9 mouse cellular contexts compared by ENCODE assay signal in genomic region chr6:126938853-126939486, GRCm38 (mm10). TPM values are rescaled to one million over a fixed set of nuclear protein-coding genes. Genes with fewer than 3 reads are reported as not detected.
DNase-seq lines count a peak whose midpoint lies in the region; ATAC-seq and TF ChIP-seq lines count a peak whose summit lies in the region.
"Had no signal": no experiment of that assay in that cellular context is flagged by ENCODE, and none has a peak within 500 bp of the region (broad histone marks: within the 10 kb centered on the region; RNA-seq: fewer than 3 reads in every experiment).

No protein-coding gene starts in this region.

- no peaks in the 10 kb centered on the region for H3K9me3 ChIP-seq in heart, postnatal 0 days (replicated peaks; ENCODE audit: control insufficient read depth, low read length)
- no peaks in the 10 kb centered on the region for H3K9me3 ChIP-seq in hindbrain, embryonic 10.5 days
- H3K9me3 ChIP-seq in midbrain, embryonic 13.5 days, result no peaks in the 10 kb centered on the region

- H3K27ac ChIP-seq in heart, postnatal 0 days (ENCODE audit: low read depth), result peak overlapping the region; percentile 10; the same call in 1 of the 2 replicates
- H3K27ac ChIP-seq in hindbrain, embryonic 10.5 days, result peak overlapping the region; percentile 92
- no peak overlapping the region for H3K27ac ChIP-seq in midbrain, embryonic 13.5 days

- peak overlapping the region; percentile 71 for H3K4me3 ChIP-seq in heart, postnatal 0 days (ENCODE audit: low read depth, low read length)
- peak overlapping the region; percentile 93 for H3K4me3 ChIP-seq in hindbrain, embryonic 10.5 days
- H3K4me3 ChIP-seq in midbrain, embryonic 13.5 days (replicated peaks), result peak overlapping the region; percentile 73

- intact Hi-C loops in heart, postnatal 10 days (cut with DNase I), result loop anchor here (5.0 kb wide), 2 partner anchors 92 to 513 kb away; partner anchors contain the start of gene Ndufa9

- peaks cover 20% of the 10 kb centered on the region for H3K4me1 ChIP-seq in heart, postnatal 0 days (ENCODE audit: control insufficient read depth, insufficient read depth)
- peaks cover 34% of the 10 kb centered on the region for H3K4me1 ChIP-seq in hindbrain, embryonic 10.5 days (replicated peaks)
- peaks cover 26% of the 10 kb centered on the region for H3K4me1 ChIP-seq in midbrain, embryonic 13.5 days (replicated peaks)

- TF ChIP-seq EP300 in heart, postnatal 0 days (IDR thresholded peaks at IDR 0.05; ENCODE audit: low read depth), result no peak

- DNase-seq in heart, postnatal 0 days (ENCODE audit: low spot score), result no peak
- DNase-seq in heart, postnatal 10 days, result no peak
- peak; percentile 28 for DNase-seq in R1 (ENCODE audit: low read depth, low spot score)
- DNase-seq in hindbrain, embryonic 10.5 days (ENCODE audit: low spot score), result no peak
- no peak for DNase-seq in layer of hippocampus, adult 8-10 months (ENCODE audit: low spot score in 2 of 2)
- DNase-seq in adrenal gland, postnatal 4 days (ENCODE audit: low spot score in 2 of 2), result no peak
- no peak for DNase-seq in cerebellum, postnatal 4 days (ENCODE audit: low spot score in 2 of 2)

- under 1% methylated on average over 31 of the region's 31 CpGs for WGBS in heart, postnatal 0 days
- WGBS in hindbrain, embryonic 10.5 days, result under 1% methylated on average over 31 of the region's 31 CpGs
- under 1% methylated on average over 31 of the region's 31 CpGs for WGBS in midbrain, embryonic 13.5 days

- peak overlapping the region; percentile 87 for H3K4me2 ChIP-seq in heart, postnatal 0 days (ENCODE audit: low read depth, low read length)
- peak overlapping the region; percentile 96 for H3K4me2 ChIP-seq in midbrain, embryonic 13.5 days (replicated peaks)

- no peak for TF ChIP-seq CTCF in heart, postnatal 0 days (IDR thresholded peaks at IDR 0.05; ENCODE audit: low read depth)

- no peaks in the 10 kb centered on the region for H3K27me3 ChIP-seq in heart, postnatal 0 days (ENCODE audit: control insufficient read depth, insufficient read depth, low read length)
- no peaks in the 10 kb centered on the region for H3K27me3 ChIP-seq in hindbrain, embryonic 10.5 days (ENCODE audit: insufficient read depth, poor library complexity, severe bottlenecking)
- H3K27me3 ChIP-seq in midbrain, embryonic 13.5 days, result no peaks in the 10 kb centered on the region

- peaks cover 29% of the 10 kb centered on the region for H3K36me3 ChIP-seq in heart, postnatal 0 days (replicated peaks; ENCODE audit: control insufficient read depth, insufficient read depth, low read length)
- H3K36me3 ChIP-seq in hindbrain, embryonic 10.5 days, result peaks cover 23% of the 10 kb centered on the region
- peaks cover 15% of the 10 kb centered on the region for H3K36me3 ChIP-seq in midbrain, embryonic 13.5 days

- H3K9ac ChIP-seq in heart, postnatal 0 days (replicated peaks; ENCODE audit: low read depth, low read length), result peak overlapping the region; percentile 71
- peak overlapping the region; percentile 68 for H3K9ac ChIP-seq in midbrain, embryonic 13.5 days (replicated peaks)

- ATAC-seq in heart, postnatal 0 days (ENCODE audit: insufficient read depth, low read depth), result peak; percentile 13
- ATAC-seq in midbrain, embryonic 13.5 days, result no peak

RNA-seq across cellular contexts. Expression of gene Rad51ap1, which starts 0.4 kb away (rescaled TPM):
- 12.9 and 14.9 TPM in 2 replicates for total RNA-seq in heart, postnatal 0 days (2014; rRNA removed; ENCODE audit: low replicate concordance)
- polyA plus RNA-seq in heart, postnatal 0 days (2015; fragmentation: Nextera tagmentation; extraction: Ambion mirVana), result 9.4 and 9.5 TPM in 2 replicates
- 10 to 100 TPM in 1 of 2 experiments, 1 to 10 TPM in 1; 8.6 to 10.0 TPM for total RNA-seq in heart, postnatal 10 days (2021)
- polyA plus RNA-seq in hindbrain, embryonic 10.5 days (2016; fragmentation: Nextera tagmentation; extraction: Ambion mirVana), result 70.6 and 72.8 TPM in 2 replicates
- 25.8 and 30.0 TPM in 2 replicates for polyA plus RNA-seq in midbrain, embryonic 13.5 days (2015; fragmentation: Nextera tagmentation; extraction: Ambion mirVana)
- 1 to 10 TPM; 1.4 to 3.9 (median 2.7) TPM for total RNA-seq in layer of hippocampus, adult 8-10 months (2022)
- total RNA-seq in adrenal gland, postnatal 4 days (2021), result 10 to 100 TPM; 18.5 to 19.7 TPM

RNA-seq across cellular contexts. Expression of gene D6Wsu163e, which starts 0.8 kb away (rescaled TPM):
- 3.8 and 5.3 TPM in 2 replicates for total RNA-seq in heart, postnatal 0 days (2014; rRNA removed; ENCODE audit: low replicate concordance)
- 10.7 and 11.9 TPM in 2 replicates for polyA plus RNA-seq in heart, postnatal 0 days (2015; fragmentation: Nextera tagmentation; extraction: Ambion mirVana)
- 10 to 100 TPM; 12.9 to 14.7 TPM for total RNA-seq in heart, postnatal 10 days (2021)
- 15.1 and 17.2 TPM in 2 replicates for polyA plus RNA-seq in hindbrain, embryonic 10.5 days (2016; fragmentation: Nextera tagmentation; extraction: Ambion mirVana)
- 30.5 and 31.0 TPM in 2 replicates for polyA plus RNA-seq in midbrain, embryonic 13.5 days (2015; fragmentation: Nextera tagmentation; extraction: Ambion mirVana)
- 10 to 100 TPM; 43.4 to 49.3 (median 46.7) TPM for total RNA-seq in layer of hippocampus, adult 8-10 months (2022)
- 10 to 100 TPM; 20.6 to 23.3 TPM for total RNA-seq in adrenal gland, postnatal 4 days (2021)

RNA-seq across cellular contexts. Expression of gene Dyrk4, which starts 17.3 kb away (rescaled TPM):
- not detected in 2 replicates for total RNA-seq in heart, postnatal 0 days (2014; rRNA removed; ENCODE audit: low replicate concordance)
- 0.05 and 0.15 TPM in 2 replicates for polyA plus RNA-seq in heart, postnatal 0 days (2015; fragmentation: Nextera tagmentation; extraction: Ambion mirVana)
- total RNA-seq in heart, postnatal 10 days (2021), result not detected
- 0.10 TPM in 1 of 2 replicates, not detected in the other for polyA plus RNA-seq in hindbrain, embryonic 10.5 days (2016; fragmentation: Nextera tagmentation; extraction: Ambion mirVana)
- 0.36 TPM in 1 of 2 replicates, not detected in the other for polyA plus RNA-seq in midbrain, embryonic 13.5 days (2015; fragmentation: Nextera tagmentation; extraction: Ambion mirVana)
- 1 to 10 TPM in 1 of 4 experiments, under 1 TPM in 2, not detected in 1; 0.19 to 1.0 (median 0.45) TPM for total RNA-seq in layer of hippocampus, adult 8-10 months (2022)
- not detected for total RNA-seq in adrenal gland, postnatal 4 days (2021)
- total RNA-seq: neutrophil, adult 5-6 weeks had no signal
